Mouse (Mus musculus) limb, embryonic 12.5 days (tissue): Measurements from ENCODE around the gene Il18. TPM values are rescaled to one million over a fixed set of nuclear protein-coding genes. Genes with fewer than 3 reads are reported as not detected.
A peak's percentile ranks its signal among the peaks of the same experiment; 100 is the strongest.

ENCODE experiments used
- ATAC-seq: fragments of 200-750 bp; cut with Nextera tagmentation; 2 replicates; pipeline ENCODE4 v1.8.0; 2017; ENCODE audit warnings: low read depth, moderate TSS enrichment; ENCODE audit not compliant: insufficient number of reproducible peaks, insufficient read depth, low FRiP score, low TSS enrichment
- H3K27ac ChIP-seq: fragments of 300-500 bp; sonication (generic); 2 replicates; pipeline ENCODE4 v1.5.1; 2016; ENCODE audit warnings: mild to moderate bottlenecking, moderate library complexity
- H3K27me3 ChIP-seq: fragments of 300-500 bp; sonication (generic); 2 replicates; pipeline ENCODE4 v1.6.1; 2016; ENCODE audit warnings: mild to moderate bottlenecking, moderate library complexity
- H3K36me3 ChIP-seq: fragments of 300-500 bp; sonication (generic); 2 replicates; pipeline ENCODE4 v1.6.1; 2016; ENCODE audit warnings: mild to moderate bottlenecking, moderate library complexity
- H3K4me1 ChIP-seq: fragments of 300-500 bp; sonication (generic); replicated peaks from 2 replicates; pipeline ENCODE4 v1.6.1; 2016
- H3K4me2 ChIP-seq: fragments of 300-500 bp; sonication (generic); 2 replicates; pipeline ENCODE4 v1.6.1; 2016; ENCODE audit warnings: mild to moderate bottlenecking, moderate library complexity
- H3K4me3 ChIP-seq: fragments of 300-500 bp; sonication (generic); replicated peaks from 2 replicates; pipeline ENCODE4 v1.5.1; 2016; ENCODE audit warnings: mild to moderate bottlenecking
- H3K9ac ChIP-seq: fragments of 300-500 bp; sonication (generic); replicated peaks from 2 replicates; pipeline ENCODE4 v1.6.1; 2016; ENCODE audit warnings: mild to moderate bottlenecking, moderate library complexity
- H3K9me3 ChIP-seq: fragments of 300-500 bp; sonication (generic); 2 replicates; pipeline ENCODE4 v1.6.1; 2016; ENCODE audit warnings: mild to moderate bottlenecking, moderate library complexity
- WGBS: fragments of 180-500 bp; shearing (Covaris S2); methylation state at CpG from one replicate; pipeline ENCODE4 v1.1.7; 2016; 5-methylcytosine and 5-hydroxymethylcytosine counted together
- polyA plus RNA-seq: library from polyadenylated mRNA; unstranded; fragments of >200 nt; fragmentation: Nextera tagmentation; extraction: Ambion mirVana; gene quantifications from 2 replicates; pipeline ENCODE4 v1.2.1, GENCODE M21; 2016

Gene Il18
- polyA plus RNA-seq, 1 experiment from 2014 or later, result 2.2 TPM

- no peaks in the 10 kb centered on the region for H3K27me3 ChIP-seq
- no peaks in the 10 kb centered on the region for H3K9me3 ChIP-seq
- no peaks in the 10 kb centered on the region; the same call in 1 of the 2 replicates for H3K4me1 ChIP-seq
- WGBS, result 67% methylated on average over 6 of the region's 6 CpGs
- H3K27ac ChIP-seq, result no peak overlapping the region
- H3K4me3 ChIP-seq, result no peak overlapping the region
- no peak overlapping the region for H3K4me2 ChIP-seq
- H3K9ac ChIP-seq, result no peak overlapping the region
- H3K36me3 ChIP-seq, result no peaks in the 10 kb centered on the region
- no peak for ATAC-seq
Measured at GRCm38 (mm10) chr9:50585145-50585818, 30.7 kb downstream of the Il18 start.

GRCm38 (mm10) chr9:50586955-50587354 lies 32.3 kb downstream of the Il18 start:
- Histone ChIP-seq H3K4me2 (no peak overlapping the region), H3K4me1 (no peaks in the 10 kb centered on the region; the same call in 1 of the 2 replicates), H3K9me3 (no peaks in the 10 kb centered on the region), H3K36me3 (no peaks in the 10 kb centered on the region), H3K27ac (no peak overlapping the region), H3K9ac (no peak overlapping the region), H3K27me3 (no peaks in the 10 kb centered on the region), H3K4me3 (no peak overlapping the region)
- 74% methylated on average over 4 of the region's 4 CpGs for WGBS
- no peak for ATAC-seq

- Histone ChIP-seq H3K4me1 (no peaks in the 10 kb centered on the region), H3K4me2 (no peak overlapping the region), H3K9me3 (no peaks in the 10 kb centered on the region), H3K9ac (no peak overlapping the region), H3K27ac (no peak overlapping the region), H3K4me3 (no peak overlapping the region), H3K27me3 (no peaks in the 10 kb centered on the region), H3K36me3 (peaks cover 15% of the 10 kb centered on the region)
- whole genome bisulfite sequencing, result 74% methylated on average over 10 of the region's 10 CpGs
- ATAC-seq, result no peak
Measured at GRCm38 (mm10) chr9:50590856-50591518, 36.4 kb downstream of the Il18 start.

DNA sequence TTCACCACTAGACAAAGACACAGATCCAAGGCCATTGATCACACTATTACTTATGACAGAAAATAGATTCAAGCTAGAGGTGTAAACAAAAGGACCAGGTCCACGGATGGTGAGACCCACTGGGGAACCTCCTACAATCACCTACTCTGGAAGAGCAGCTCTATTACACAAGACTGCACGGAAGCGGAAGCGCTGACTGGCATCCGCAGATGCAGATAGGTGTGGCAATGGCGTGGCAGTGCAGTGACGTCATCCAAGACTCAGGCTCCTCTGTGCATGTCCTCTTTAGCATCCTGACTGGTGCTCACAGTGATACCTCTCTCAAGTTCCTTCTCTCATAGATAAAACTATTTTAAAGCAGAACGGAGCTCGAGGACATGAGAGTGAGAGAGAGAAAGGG lies 38.3 kb downstream of the Il18 start:
- Histone ChIP-seq H3K36me3 (peaks cover 35% of the 10 kb centered on the region), H3K27me3 (no peaks in the 10 kb centered on the region), H3K9ac (no peak overlapping the region), H3K4me1 (no peaks in the 10 kb centered on the region), H3K4me3 (no peak overlapping the region), H3K27ac (no peak overlapping the region), H3K9me3 (no peaks in the 10 kb centered on the region), H3K4me2 (no peak overlapping the region)
- no peak for ATAC-seq
- WGBS, result 89% methylated on average over 9 of the region's 9 CpGs

DNA sequence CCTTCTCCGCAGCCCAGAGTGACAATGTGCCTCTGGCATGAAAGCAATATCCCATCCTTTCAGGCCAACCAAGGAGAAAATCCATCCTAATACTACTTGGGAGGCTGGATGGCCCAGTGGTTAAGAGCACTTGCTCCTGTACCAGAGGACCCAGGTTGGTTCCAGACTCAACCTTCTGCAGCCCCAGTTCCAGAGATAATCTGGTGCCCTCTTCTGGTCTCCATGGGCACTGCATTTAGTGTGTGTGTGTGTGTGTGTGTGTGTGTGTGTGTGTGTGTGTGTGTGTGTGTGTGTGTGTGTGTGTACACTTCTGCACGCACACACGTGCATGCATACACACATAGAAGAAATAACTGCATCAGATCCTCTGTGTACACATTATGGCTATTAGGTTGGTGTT lies 38.9 kb downstream of the Il18 start:
- no peaks in the 10 kb centered on the region for H3K27me3 ChIP-seq
- 77% methylated on average over 2 of the region's 3 CpGs for WGBS
- peaks cover 41% of the 10 kb centered on the region for H3K36me3 ChIP-seq
- ATAC-seq, result no peak
- no peaks in the 10 kb centered on the region for H3K9me3 ChIP-seq
- H3K4me3 ChIP-seq, result no peak overlapping the region
- H3K27ac ChIP-seq, result no peak overlapping the region
- H3K4me1 ChIP-seq, result no peaks in the 10 kb centered on the region
- H3K9ac ChIP-seq, result no peak overlapping the region
- no peak overlapping the region for H3K4me2 ChIP-seq

DNA sequence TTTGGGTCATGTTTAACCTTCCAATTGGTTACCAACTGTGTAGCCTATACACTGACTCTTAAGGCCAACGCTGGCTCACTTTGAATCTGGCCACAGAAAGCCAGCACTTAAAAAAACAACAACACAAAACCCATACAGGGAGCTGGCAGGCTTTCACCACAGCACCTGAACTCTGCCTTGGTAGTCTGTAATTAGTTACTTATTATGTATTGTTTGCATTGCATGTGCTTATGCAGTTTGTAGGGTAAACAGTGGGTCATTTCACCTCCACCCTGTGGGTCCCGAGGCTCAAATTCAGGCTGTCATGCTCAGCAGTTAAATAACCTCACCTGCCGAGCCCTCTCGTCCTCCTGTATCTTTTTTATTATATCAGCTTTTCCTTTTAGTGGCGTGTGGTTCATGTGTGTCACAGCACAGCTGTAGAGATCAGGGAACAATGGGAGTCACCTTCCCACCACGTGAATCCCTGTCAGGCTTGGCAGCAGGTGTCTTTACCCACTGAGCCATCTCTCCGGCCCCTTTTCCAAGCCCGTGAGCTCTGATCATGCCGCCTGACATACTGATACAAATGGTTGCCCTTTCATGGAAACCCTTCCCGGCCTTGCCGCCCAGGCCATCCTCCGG lies 40.3 kb downstream of the Il18 start:
- 79% methylated on average over 12 of the region's 12 CpGs for WGBS
- H3K9me3 ChIP-seq, result no peaks in the 10 kb centered on the region
- no peaks in the 10 kb centered on the region for H3K4me1 ChIP-seq
- no peak overlapping the region for H3K27ac ChIP-seq
- H3K9ac ChIP-seq, result no peak overlapping the region
- peaks cover 53% of the 10 kb centered on the region for H3K36me3 ChIP-seq
- no peak overlapping the region for H3K4me3 ChIP-seq
- no peak for ATAC-seq
- H3K27me3 ChIP-seq, result no peaks in the 10 kb centered on the region
- no peak overlapping the region for H3K4me2 ChIP-seq

DNA sequence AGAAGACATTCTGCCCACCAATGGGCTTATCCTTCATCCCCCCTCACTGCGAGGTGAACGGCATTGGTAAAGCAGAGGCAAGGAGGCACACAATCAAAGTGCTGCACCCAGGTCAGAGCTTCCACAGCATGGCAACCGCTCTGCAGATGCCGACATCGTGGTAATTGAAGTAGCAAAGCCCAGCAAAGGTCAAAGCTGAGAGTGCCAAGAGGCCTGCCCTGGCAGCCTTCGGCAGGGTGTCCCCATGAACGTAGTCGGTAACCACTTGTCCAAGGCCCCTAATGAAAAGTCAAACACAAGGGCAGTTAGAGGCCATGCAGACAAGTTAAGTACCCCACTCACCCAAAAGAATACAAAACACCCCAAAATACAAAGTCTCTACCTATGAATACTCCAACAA lies 42.3 kb downstream of the Il18 start:
- Histone ChIP-seq H3K9ac (no peak overlapping the region), H3K4me1 (peaks cover 8% of the 10 kb centered on the region), H3K9me3 (no peaks in the 10 kb centered on the region), H3K27ac (no peak overlapping the region), H3K36me3 (peaks cover 59% of the 10 kb centered on the region), H3K4me3 (no peak overlapping the region), H3K27me3 (no peaks in the 10 kb centered on the region), H3K4me2 (no peak overlapping the region)
- no peak for ATAC-seq
- WGBS, result 96% methylated on average over 8 of the region's 8 CpGs

DNA sequence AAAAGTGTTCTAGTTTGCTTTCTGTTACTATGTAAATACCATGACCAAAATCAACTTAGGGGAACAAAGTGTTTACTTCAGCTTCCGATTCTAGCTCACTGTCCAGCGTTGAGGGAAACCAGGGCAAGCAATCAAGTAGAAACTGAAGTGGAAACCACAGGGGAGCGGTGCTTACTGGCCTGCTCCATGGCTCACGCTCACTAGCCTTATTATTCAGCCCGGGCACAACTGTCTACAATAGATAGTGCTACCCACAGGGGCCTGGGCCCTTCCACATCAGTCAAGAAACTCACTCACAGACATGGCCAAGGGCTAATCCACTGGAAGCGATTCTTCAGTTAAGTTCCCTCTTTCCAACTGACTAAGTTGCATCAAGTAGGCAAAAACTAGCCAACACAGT lies 46.9 kb downstream of the Il18 start:
- peaks cover 54% of the 10 kb centered on the region for H3K36me3 ChIP-seq
- no peak overlapping the region for H3K4me3 ChIP-seq
- no peak overlapping the region for H3K27ac ChIP-seq
- H3K9ac ChIP-seq, result no peak overlapping the region
- no peaks in the 10 kb centered on the region for H3K27me3 ChIP-seq
- no peak for ATAC-seq
- peaks cover 27% of the 10 kb centered on the region for H3K4me1 ChIP-seq
- WGBS, result 90% methylated on average over 6 of the region's 6 CpGs
- H3K4me2 ChIP-seq, result no peak overlapping the region
- no peaks in the 10 kb centered on the region for H3K9me3 ChIP-seq

- peaks cover 54% of the 10 kb centered on the region for H3K36me3 ChIP-seq
- no peak overlapping the region for H3K27ac ChIP-seq
- peak overlapping the region; percentile 80 for H3K4me2 ChIP-seq
- 85% methylated on average over 7 of the region's 7 CpGs for WGBS
- ATAC-seq, result no peak
- peak overlapping the region; percentile 89 for H3K4me3 ChIP-seq
- peak overlapping the region; percentile 83 for H3K9ac ChIP-seq
- peaks cover 27% of the 10 kb centered on the region for H3K4me1 ChIP-seq
- no peaks in the 10 kb centered on the region for H3K9me3 ChIP-seq
- H3K27me3 ChIP-seq, result no peaks in the 10 kb centered on the region
Measured at GRCm38 (mm10) chr9:50602055-50602845, 47.6 kb downstream of the Il18 start.

DNA sequence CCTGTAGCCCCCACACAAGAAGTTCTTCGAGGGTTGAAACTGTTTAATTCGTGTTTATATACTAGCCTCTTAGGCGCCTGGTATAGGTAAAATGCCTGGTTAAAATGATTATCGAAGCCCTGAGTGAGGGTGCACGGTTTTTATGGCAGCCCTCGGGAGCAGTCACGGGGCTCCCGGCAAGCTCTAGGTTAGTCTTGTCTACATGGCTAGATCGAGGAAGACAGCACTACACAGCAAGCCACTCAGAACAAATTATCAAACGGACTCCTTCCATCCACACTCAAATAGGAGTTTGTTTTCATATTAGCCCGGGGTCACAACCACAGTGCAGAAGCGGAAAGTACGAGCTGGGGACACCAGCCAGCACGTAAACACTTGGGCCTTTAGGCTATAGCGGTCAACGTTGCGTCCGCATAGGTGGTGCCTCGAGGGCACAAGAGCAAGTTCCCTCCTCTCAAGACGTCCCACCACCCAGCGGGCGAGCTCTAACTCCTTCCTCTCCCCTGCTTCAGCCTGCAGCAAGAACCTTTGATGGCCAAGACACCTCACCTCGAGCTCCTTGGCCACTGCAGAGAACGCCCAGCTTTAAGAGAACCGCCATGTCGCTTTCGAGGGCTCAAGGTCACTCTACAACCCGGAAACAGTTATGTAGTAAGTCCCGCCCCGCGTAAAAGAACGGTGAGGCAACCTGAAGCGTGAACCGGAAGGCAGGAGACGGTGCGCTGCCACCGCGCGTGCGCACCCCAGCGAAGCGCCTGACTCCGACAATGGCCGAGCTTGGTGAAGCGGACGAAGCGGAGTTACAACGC lies 48.8 kb downstream of the Il18 start, which contains the start of the genes Sdhd and Timm8b:
Sdhd (minus strand) TSS at position 624 of the 809 bp plus-strand sequence.
Timm8b (plus strand) TSS at position 722 of the 809 bp plus-strand sequence.
- H3K27me3 ChIP-seq, result no peaks in the 10 kb centered on the region
- H3K9me3 ChIP-seq, result no peaks in the 10 kb centered on the region
- peak within 1 kb of the TSS; percentile 91 for H3K27ac ChIP-seq
- peak within 1 kb of the TSS; percentile 80 for H3K4me2 ChIP-seq
- under 1% methylated on average over 48 of the region's 48 CpGs for WGBS
- H3K9ac ChIP-seq, result peak within 1 kb of the TSS; percentile 83
- ATAC-seq, result peak; percentile 94
- peaks cover 54% of the 10 kb centered on the region for H3K36me3 ChIP-seq
- peaks cover 27% of the 10 kb centered on the region for H3K4me1 ChIP-seq
- peak within 1 kb of the TSS; percentile 89 for H3K4me3 ChIP-seq
